ENCODE assay signal across 9 mouse cellular contexts in the genomic region with DNA sequence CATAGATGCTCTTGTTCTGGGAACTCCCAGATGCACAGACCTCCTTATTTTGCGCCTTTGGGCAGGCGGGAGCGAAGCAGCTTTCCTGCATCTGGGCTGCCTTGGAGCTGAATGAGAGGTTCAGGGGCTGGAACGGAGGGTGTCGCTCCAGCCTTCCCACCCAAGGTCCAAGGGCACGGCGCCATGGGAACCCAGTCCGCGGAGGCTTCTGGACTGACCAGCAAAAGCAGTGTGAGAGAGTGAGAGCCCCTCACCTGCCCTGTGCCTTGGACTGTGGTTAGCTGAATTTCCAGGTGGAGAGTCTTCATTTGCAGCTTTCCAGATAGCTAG. TPM values are rescaled to one million over a fixed set of nuclear protein-coding genes. Genes with fewer than 3 reads are reported as not detected.
DNase-seq lines count a peak whose midpoint lies in the region; ATAC-seq lines count a peak whose summit lies in the region.
"Had no signal": no experiment of that assay in that cellular context is flagged by ENCODE, and none has a peak within 500 bp of the region (broad histone marks: within the 10 kb centered on the region; RNA-seq: fewer than 3 reads in every experiment).

No protein-coding gene starts in this region.

- DNase-seq in embryonic facial prominence, embryonic 10.5 days (ENCODE audit: low spot score), result peak; percentile 18
- peak; percentile 10 to 11 for DNase-seq in layer of hippocampus, postnatal 14 days (ENCODE audit: low spot score in 2 of 2)
- no peak for DNase-seq in thymus, postnatal 0 days (ENCODE audit: low spot score)
- DNase-seq in thymus, postnatal 10 days (ENCODE audit: low spot score in 2 of 2), result no peak
- no peak for DNase-seq in urinary bladder, postnatal 25 days (ENCODE audit: low spot score)

- peaks cover 31% of the 10 kb centered on the region for H3K27me3 ChIP-seq in intestine, embryonic 15.5 days (replicated peaks)
- peaks cover 27% of the 10 kb centered on the region for H3K27me3 ChIP-seq in intestine, embryonic 16.5 days (replicated peaks; ENCODE audit: control insufficient read depth, insufficient read depth, low read length)
- H3K27me3 ChIP-seq in embryonic facial prominence, embryonic 10.5 days (replicated peaks; ENCODE audit: low read depth, poor library complexity, severe bottlenecking), result peaks cover 48% of the 10 kb centered on the region
- H3K27me3 ChIP-seq in neural tube, embryonic 14.5 days (ENCODE audit: control insufficient read depth, insufficient read depth, low read length), result peaks cover 3% of the 10 kb centered on the region; the same call in 1 of the 2 replicates

- no peak overlapping the region for H3K27ac ChIP-seq in intestine, embryonic 15.5 days
- no peak overlapping the region for H3K27ac ChIP-seq in intestine, embryonic 16.5 days (ENCODE audit: low read length)
- H3K27ac ChIP-seq in embryonic facial prominence, embryonic 10.5 days (replicated peaks), result no peak overlapping the region
- H3K27ac ChIP-seq in neural tube, embryonic 14.5 days (ENCODE audit: low read depth, low read length), result peak overlapping the region; percentile 13; the same call in 1 of the 2 replicates

- peak overlapping the region; percentile 43; the same call in 1 of the 2 replicates for H3K4me3 ChIP-seq in intestine, embryonic 15.5 days (replicated peaks)
- H3K4me3 ChIP-seq in intestine, embryonic 16.5 days (ENCODE audit: low read length), result no peak overlapping the region
- H3K4me3 ChIP-seq in embryonic facial prominence, embryonic 10.5 days, result peak overlapping the region; percentile 70
- H3K4me3 ChIP-seq in neural tube, embryonic 14.5 days (ENCODE audit: low read depth, low read length), result peak overlapping the region; percentile 67
- H3K4me3 ChIP-seq: myocyte had no signal

- no peak overlapping the region for H3K9ac ChIP-seq in intestine, embryonic 15.5 days
- no peak overlapping the region for H3K9ac ChIP-seq in intestine, embryonic 16.5 days (ENCODE audit: low read depth, low read length)
- peak overlapping the region; percentile 76 for H3K9ac ChIP-seq in neural tube, embryonic 14.5 days (replicated peaks; ENCODE audit: low read depth, low read length)

- no peaks in the 10 kb centered on the region for H3K36me3 ChIP-seq in intestine, embryonic 15.5 days
- no peaks in the 10 kb centered on the region for H3K36me3 ChIP-seq in intestine, embryonic 16.5 days (ENCODE audit: control insufficient read depth, insufficient read depth, low read length)
- no peaks in the 10 kb centered on the region for H3K36me3 ChIP-seq in embryonic facial prominence, embryonic 10.5 days (replicated peaks)
- H3K36me3 ChIP-seq in neural tube, embryonic 14.5 days (ENCODE audit: control insufficient read depth, insufficient read depth, low read length), result no peaks in the 10 kb centered on the region

- no peaks in the 10 kb centered on the region for H3K9me3 ChIP-seq in intestine, embryonic 15.5 days
- no peaks in the 10 kb centered on the region for H3K9me3 ChIP-seq in intestine, embryonic 16.5 days (ENCODE audit: control insufficient read depth, low read length)
- H3K9me3 ChIP-seq in embryonic facial prominence, embryonic 10.5 days, result no peaks in the 10 kb centered on the region
- H3K9me3 ChIP-seq in neural tube, embryonic 14.5 days (ENCODE audit: control insufficient read depth, low read length), result no peaks in the 10 kb centered on the region

- 0 out of 2 replicates have a peak, but pooled peaks cover 8% of the 10 kb centered on the region for H3K4me1 ChIP-seq in intestine, embryonic 15.5 days (replicated peaks)
- no peaks in the 10 kb centered on the region; the same call in 1 of the 2 replicates for H3K4me1 ChIP-seq in intestine, embryonic 16.5 days (ENCODE audit: control insufficient read depth, insufficient read depth, low read length)
- peaks cover 12% of the 10 kb centered on the region for H3K4me1 ChIP-seq in embryonic facial prominence, embryonic 10.5 days
- H3K4me1 ChIP-seq in neural tube, embryonic 14.5 days (ENCODE audit: control insufficient read depth, insufficient read depth, low read length), result no peaks in the 10 kb centered on the region; the same call in 1 of the 2 replicates

- 8% methylated on average over 9 of the region's 9 CpGs for WGBS in intestine, embryonic 15.5 days
- WGBS in intestine, embryonic 16.5 days, result 6% methylated on average over 9 of the region's 9 CpGs
- WGBS in embryonic facial prominence, embryonic 10.5 days, result 5% methylated on average over 9 of the region's 9 CpGs
- 6% methylated on average over 9 of the region's 9 CpGs for WGBS in neural tube, embryonic 14.5 days

- peak overlapping the region; percentile 85 for H3K4me2 ChIP-seq in intestine, embryonic 15.5 days (replicated peaks)
- no peak overlapping the region for H3K4me2 ChIP-seq in intestine, embryonic 16.5 days (ENCODE audit: low read depth, low read length)
- peak overlapping the region; percentile 86 for H3K4me2 ChIP-seq in neural tube, embryonic 14.5 days (ENCODE audit: low read depth, low read length)

- no peak for ATAC-seq in intestine, embryonic 15.5 days
- no peak for ATAC-seq in intestine, embryonic 16.5 days
- 0 out of 2 replicates have a peak, but pooled peaks have one; percentile 9 for ATAC-seq in neural tube, embryonic 14.5 days (ENCODE audit: low read depth)

RNA-seq across cellular contexts. Expression of a gene that starts 1.3 kb away (rescaled TPM):
- polyA plus RNA-seq in intestine, embryonic 15.5 days (2015; fragmentation: Nextera tagmentation; extraction: Ambion mirVana), result 0.28 and 0.68 TPM in 2 replicates
- polyA plus RNA-seq in intestine, embryonic 16.5 days (2015; fragmentation: Nextera tagmentation; extraction: Ambion mirVana), result 0.23 and 0.50 TPM in 2 replicates
- polyA plus RNA-seq in embryonic facial prominence, embryonic 10.5 days (2016; fragmentation: Nextera tagmentation; extraction: Ambion mirVana), result 1.3 and 1.5 TPM in 2 replicates
- 10 to 100 TPM; 15.6 to 17.8 TPM for total RNA-seq in layer of hippocampus, postnatal 14 days (2021)
- polyA plus RNA-seq in neural tube, embryonic 14.5 days (2014; fragmentation: Nextera tagmentation; extraction: Ambion mirVana), result 17.3 and 23.4 TPM in 2 replicates
- polyA plus RNA-seq in thymus, postnatal 0 days (2015; fragmentation: Nextera tagmentation; extraction: Ambion mirVana), result 0.06 and 0.12 TPM in 2 replicates
- polyA plus RNA-seq: myocyte had no signal

Comparison
In these comparisons a context has a peak if more than half of its experiments do, and no peak if none do; other contexts are left out.
1. DNase-seq: peak in embryonic facial prominence, embryonic 10.5 days (single experiment) and layer of hippocampus, postnatal 14 days (2 of 2); none in thymus, postnatal 0 days (single experiment), thymus, postnatal 10 days (0 of 2) and urinary bladder, postnatal 25 days (single experiment).